Mouse (Mus musculus) testis, postnatal 10 days (tissue): ENCODE measurements around the gene Crhbp.

Experiments
- DNase-seq: peaks from one replicate; pipeline ENCODE4 v3.0.0; 2021; ENCODE audit warnings: low spot score

The Crhbp gene

DNA sequence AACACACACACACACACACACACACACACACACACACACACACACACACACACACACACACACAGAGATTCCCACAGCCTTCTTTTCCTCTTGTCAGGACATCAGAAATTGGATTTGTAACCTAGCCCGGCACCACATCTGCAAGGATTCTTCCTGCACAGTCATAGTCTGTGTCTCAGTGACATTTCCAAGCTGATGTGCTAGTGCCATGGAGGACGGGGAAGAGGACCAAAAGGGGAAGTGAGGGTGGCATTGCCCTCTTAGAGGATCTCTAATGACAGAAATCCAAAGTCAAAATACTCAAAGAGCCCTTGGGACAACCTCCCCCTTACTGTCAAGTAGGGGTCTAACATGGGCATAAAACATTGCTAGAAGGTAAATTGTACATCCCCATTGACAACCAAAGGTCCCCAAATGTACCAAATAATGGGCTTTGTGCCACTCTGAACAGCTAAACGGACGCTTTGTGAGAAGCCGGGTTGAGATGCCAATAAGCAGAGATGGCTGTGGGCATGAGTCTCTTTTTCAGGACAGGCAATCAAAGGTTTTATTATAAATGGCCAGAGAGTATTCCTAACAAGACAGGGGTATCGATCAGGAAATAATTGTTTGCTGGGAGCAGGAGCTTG lies 26.0 kb downstream of the Crhbp start:
- no peak for DNase-seq

DNA sequence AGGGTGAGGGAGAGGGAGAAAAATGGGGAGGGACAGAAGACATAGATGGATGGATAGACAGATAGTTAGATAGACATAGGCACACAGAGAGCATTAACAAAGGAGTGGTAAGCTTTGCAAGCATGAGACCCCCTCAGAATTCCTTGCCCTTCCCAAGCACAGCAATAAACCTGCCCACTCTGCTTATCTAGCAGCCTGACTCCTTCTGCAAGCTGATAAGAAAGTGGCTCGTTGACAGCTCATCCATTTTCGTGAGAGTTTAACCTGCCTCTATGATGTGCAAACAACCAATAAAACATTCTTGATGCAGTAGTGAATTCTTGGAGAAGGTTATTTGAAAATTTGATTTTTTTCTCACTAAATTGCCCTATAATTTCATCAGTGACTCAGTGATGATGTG lies 32.5 kb downstream of the Crhbp start:
- DNase-seq, result no peak

DNA sequence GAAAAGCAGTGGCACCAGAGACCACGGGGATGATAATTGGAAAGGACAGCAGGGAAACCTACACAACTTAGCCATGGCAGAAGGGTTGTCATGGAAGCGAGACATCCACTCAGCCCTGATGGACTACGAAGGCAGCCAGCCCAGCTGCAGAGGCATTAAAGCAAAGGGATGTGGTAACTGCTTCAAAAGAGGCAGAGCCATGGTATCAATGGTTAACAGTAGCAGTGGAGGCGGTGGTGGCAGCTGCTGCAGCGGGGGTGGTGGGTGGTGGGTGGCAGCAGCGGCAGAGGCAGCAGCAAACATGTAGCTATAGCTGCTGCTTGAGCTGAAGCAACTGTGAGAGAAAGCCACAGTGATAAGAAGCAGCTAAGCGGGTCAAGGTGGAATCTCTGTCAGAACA lies 51.5 kb downstream of the Crhbp start:
- DNase-seq, result no peak

DNA sequence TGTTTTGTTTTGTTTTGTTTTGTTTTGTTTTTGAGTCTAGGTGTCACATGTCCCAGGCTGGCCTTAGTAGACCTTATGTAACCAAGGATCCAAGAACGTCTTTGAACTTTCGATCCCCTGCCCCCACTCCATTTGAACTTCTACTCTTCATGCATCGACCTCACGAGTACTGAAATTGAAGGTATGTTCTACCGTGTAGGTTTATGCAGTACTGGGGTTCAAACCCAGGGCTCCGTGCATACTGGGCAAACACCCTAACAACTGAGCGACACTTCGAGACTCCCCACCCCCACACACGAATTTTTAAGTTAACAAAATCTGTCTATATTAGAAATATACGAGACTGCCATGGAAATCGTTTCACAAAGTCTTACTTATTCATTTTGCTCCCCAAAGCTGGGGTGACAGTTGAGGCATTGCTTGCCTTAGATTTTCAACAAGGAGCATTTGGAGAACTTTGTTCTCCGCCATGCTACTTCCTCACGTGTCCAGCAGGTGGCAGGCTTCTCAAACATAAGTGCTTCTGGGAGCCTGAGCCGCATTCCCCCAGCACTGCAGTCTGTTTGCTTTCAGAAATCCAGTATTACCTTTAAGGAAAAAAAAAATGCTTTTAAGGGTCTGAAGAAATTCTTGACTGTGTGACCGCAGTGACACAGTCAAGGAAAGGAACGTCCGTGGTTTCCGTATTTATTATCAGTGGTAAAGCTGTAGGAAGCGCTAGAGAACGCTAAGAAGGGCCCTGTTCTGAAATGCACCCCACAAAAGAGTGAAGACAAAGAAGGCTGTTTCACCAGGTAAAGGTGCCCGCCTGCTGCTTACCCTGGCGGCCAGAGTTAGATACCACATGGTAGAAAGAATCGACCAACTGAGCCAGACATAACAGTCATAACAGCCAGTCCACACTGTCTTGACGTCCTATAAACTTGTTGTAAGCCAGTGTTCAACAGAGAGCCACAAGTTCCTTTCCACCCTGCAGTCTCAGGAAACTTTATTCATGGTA lies 54.6 kb downstream of the Crhbp start:
- DNase-seq, result peak; percentile 89

DNA sequence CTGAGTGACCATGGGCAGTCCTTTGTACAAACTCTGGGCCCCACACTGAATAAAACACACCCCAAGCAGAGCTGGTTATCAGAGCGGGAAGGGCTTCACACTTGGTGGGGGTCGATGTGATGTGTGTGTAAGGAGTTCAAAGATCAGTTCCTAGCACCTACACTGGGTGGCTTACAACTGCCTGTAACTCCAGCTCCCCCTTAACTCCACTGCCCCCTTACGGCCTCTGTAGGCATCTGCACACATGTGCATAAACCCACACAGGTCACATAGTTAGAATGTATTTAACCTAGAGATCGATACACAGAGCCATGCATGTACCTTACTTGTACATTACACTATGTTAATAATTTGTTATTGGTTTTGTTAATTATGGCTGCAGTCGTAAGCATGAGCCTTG lies 56.5 kb downstream of the Crhbp start:
- DNase-seq, result no peak

DNA sequence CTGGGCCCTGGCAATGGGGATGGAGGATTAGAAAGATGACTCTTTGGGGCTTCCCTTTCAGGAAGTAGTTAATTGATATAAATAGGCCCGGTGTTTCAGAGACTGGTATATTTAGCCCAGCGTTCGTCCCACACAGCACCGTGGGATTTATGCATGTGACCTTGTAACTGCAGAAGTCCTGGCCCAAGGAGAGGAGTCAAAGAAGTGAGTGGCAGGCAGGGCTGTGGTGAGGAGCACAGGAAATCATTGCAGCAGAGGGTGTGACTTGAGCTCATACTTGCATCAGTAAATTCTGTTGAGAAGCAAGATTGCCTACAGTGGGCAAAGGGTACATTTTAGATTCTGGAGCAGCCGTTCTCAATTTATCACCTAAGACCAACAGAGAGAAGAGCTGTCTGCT lies 62.3 kb downstream of the Crhbp start:
- DNase-seq, result no peak
